8 mouse cellular contexts compared by ENCODE assay signal in the genomic region with DNA sequence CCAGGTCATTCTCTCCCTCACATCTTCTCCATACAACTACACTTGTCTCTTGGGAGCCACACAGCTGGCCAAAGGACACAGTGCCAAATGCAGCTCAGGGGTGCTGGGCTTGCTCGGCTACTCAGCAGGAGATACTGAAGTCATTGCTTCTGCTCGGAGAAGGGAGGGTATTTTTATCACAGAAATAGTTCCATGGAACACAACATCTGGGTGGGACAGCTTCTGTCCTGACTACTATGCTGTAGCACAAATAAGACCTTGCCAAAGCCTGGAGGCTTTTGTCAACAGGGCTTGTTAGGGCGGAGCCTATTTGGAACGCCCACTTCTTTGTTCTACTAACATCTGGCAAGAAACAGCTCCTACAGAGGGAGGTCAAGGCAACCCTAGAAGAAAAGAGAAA. TPM values are rescaled to one million over a fixed set of nuclear protein-coding genes. Genes with fewer than 3 reads are reported as not detected.
DNase-seq lines count a peak whose midpoint lies in the region; ATAC-seq and TF ChIP-seq lines count a peak whose summit lies in the region.

No protein-coding gene starts in this region.

- ATAC-seq in hindbrain, embryonic 16.5 days, result 0 out of 2 replicates have a peak, but pooled peaks have one; percentile 27
- ATAC-seq in neural tube, embryonic 12.5 days (ENCODE audit: low FRiP score, low read depth), result no peak

- no peak for TF ChIP-seq CTCF in lung, adult 2 months (IDR thresholded peaks at IDR 0.05; ENCODE audit: insufficient read depth, low read length)

- H3K9me3 ChIP-seq in hindbrain, embryonic 16.5 days (ENCODE audit: control insufficient read depth, low read length), result no peaks in the 10 kb centered on the region
- no peaks in the 10 kb centered on the region for H3K9me3 ChIP-seq in neural tube, embryonic 12.5 days

- peak; percentile 31 to 58 for DNase-seq in lung, adult 18-20 months
- no peak for DNase-seq in lung, adult 2 months
- DNase-seq in gastrocnemius, adult 18-20 months (ENCODE audit: low spot score), result peak; percentile 66
- no peak for DNase-seq in frontal cortex, postnatal 25 days (ENCODE audit: low spot score in 2 of 2)
- no peak for DNase-seq in cerebellum, adult 9-10 months
- DNase-seq in layer of hippocampus, postnatal 10 days (ENCODE audit: low spot score in 2 of 2), result no peak

- WGBS in lung, adult 2 months, result 47% methylated on average over 4 of the region's 4 CpGs
- 21% methylated on average over 4 of the region's 4 CpGs for WGBS in hindbrain, embryonic 16.5 days
- 7% methylated on average over 4 of the region's 4 CpGs for WGBS in neural tube, embryonic 12.5 days

- H3K4me1 ChIP-seq in lung, adult 2 months (ENCODE audit: control insufficient read depth, insufficient read depth, low read length), result no peaks in the 10 kb centered on the region
- H3K4me1 ChIP-seq in hindbrain, embryonic 16.5 days (ENCODE audit: control insufficient read depth, insufficient read depth, low read depth, low read length), result no peaks in the 10 kb centered on the region
- peaks cover 10% of the 10 kb centered on the region for H3K4me1 ChIP-seq in neural tube, embryonic 12.5 days

- H3K36me3 ChIP-seq in hindbrain, embryonic 16.5 days (ENCODE audit: control insufficient read depth, insufficient read depth, low read length), result no peaks in the 10 kb centered on the region
- H3K36me3 ChIP-seq in neural tube, embryonic 12.5 days, result no peaks in the 10 kb centered on the region

- H3K27ac ChIP-seq in hindbrain, embryonic 16.5 days (ENCODE audit: low read depth, low read length), result no peak overlapping the region; the same call in 1 of the 2 replicates
- 0 out of 2 replicates have a peak overlapping the region, but pooled peaks have one; percentile 7 for H3K27ac ChIP-seq in neural tube, embryonic 12.5 days

- TF ChIP-seq POLR2A in lung, adult 2 months (IDR thresholded peaks at IDR 0.05; ENCODE audit: borderline replicate concordance, extremely low read depth, low read depth, low read length), result no peak

- no peak overlapping the region for H3K4me2 ChIP-seq in hindbrain, embryonic 16.5 days (ENCODE audit: low read length)
- no peak overlapping the region for H3K4me2 ChIP-seq in neural tube, embryonic 12.5 days (replicated peaks)

- no peak overlapping the region for H3K4me3 ChIP-seq in lung, adult 2 months (replicated peaks; ENCODE audit: extremely low read depth, low read depth, low read length)
- no peak overlapping the region for H3K4me3 ChIP-seq in hindbrain, embryonic 16.5 days (ENCODE audit: low read length)
- no peak overlapping the region for H3K4me3 ChIP-seq in neural tube, embryonic 12.5 days

- H3K27me3 ChIP-seq in hindbrain, embryonic 16.5 days (replicated peaks; ENCODE audit: control insufficient read depth, insufficient read depth, low read length), result no peaks in the 10 kb centered on the region
- no peaks in the 10 kb centered on the region for H3K27me3 ChIP-seq in neural tube, embryonic 12.5 days (replicated peaks)

- no peak overlapping the region for H3K9ac ChIP-seq in hindbrain, embryonic 16.5 days (ENCODE audit: low read depth, low read length)
- H3K9ac ChIP-seq in neural tube, embryonic 12.5 days, result no peak overlapping the region

RNA-seq across cellular contexts. Expression of gene Tln2, which starts 10.2 kb away (rescaled TPM):
- polyA plus RNA-seq in lung, adult 2 months (2012; rRNA removed), result 11.6 and 14.1 TPM in 2 replicates
- 10 to 100 TPM; 62.3 to 75.9 TPM for total RNA-seq in gastrocnemius, adult 18-20 months (2021)
- polyA plus RNA-seq in hindbrain, embryonic 16.5 days (2015; fragmentation: Nextera tagmentation; extraction: Ambion mirVana), result 28.5 and 37.9 TPM in 2 replicates
- 19.0 and 23.4 TPM in 2 replicates for polyA plus RNA-seq in neural tube, embryonic 12.5 days (2016; fragmentation: Nextera tagmentation; extraction: Ambion mirVana)
- total RNA-seq in layer of hippocampus, postnatal 10 days (2021), result 100 to 1,000 TPM; 106 to 110 TPM

Comparison
In these comparisons a context has a peak if more than half of its experiments do, and no peak if none do; other contexts are left out.
1. DNase-seq: peak in lung, adult 18-20 months (2 of 2) and gastrocnemius, adult 18-20 months (single experiment); none in lung, adult 2 months (single experiment), frontal cortex, postnatal 25 days (0 of 2), cerebellum, adult 9-10 months (single experiment) and layer of hippocampus, postnatal 10 days (0 of 2).